Mouse (Mus musculus) granulocyte monocyte progenitor cell, adult 5-6 weeks (primary cell): Measurements from ENCODE around the gene Was. TPM values are rescaled to one million over a fixed set of nuclear protein-coding genes. Genes with fewer than 3 reads are reported as not detected.

ENCODE experiments used
- ATAC-seq: replicated peaks from 2 replicates; pipeline ENCODE4 v1.8.0; 2016; ENCODE audit warnings: mild to moderate bottlenecking, moderate TSS enrichment, inconsistent platforms; ENCODE audit not compliant: poor library complexity, severe bottlenecking
- total RNA-seq, 2 experiments: library from RNA; stranded (forward) in 1 of 2; stranded (reverse) in 1 of 2; fragments of 200-712, 200-1000 nt in 1 of 2; fragments of >200 nt in 1 of 2; fragmentation: Nextera tagmentation in 1 of 2; gene quantifications; 2 replicates each; pipeline ENCODE4 v1.2.3; 2014 to 2017

The Was gene
- 88.2 and 104 TPM in 2 replicates for total RNA-seq (2014; fragmentation: Nextera tagmentation)
- total RNA-seq (2017), result 82.0 and 114 TPM in 2 replicates

DNA sequence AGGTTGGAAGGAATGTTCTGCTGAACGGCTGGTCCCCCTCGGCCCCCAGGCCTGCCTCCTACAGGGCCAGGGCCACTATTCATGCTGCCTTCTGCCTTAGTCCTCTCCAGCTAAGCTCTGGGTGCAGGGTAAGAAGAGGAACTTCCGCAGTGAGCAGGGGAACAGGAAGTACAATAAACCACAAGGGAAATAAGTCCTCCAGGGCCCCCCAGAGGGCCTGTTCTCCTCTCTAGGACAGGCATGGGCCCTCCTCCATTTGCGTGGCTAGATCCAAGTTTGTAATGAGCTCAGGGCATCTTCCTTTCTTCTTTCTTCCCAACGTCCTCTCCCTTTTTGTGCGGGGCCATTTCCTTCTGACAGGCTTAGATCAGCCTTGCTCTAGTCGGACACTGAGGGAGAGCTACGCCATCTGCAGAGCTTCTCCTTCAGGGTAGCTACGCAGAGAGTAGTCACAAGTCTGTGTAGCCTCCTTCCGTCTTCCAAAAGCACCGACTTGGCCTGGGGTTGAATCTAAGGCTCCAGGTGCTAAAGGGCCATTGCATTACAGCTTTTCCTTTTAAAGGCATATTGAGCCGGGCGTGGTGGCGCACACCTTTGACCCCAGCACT lies at the start of gene Was:
Was (minus strand) TSS at position 153 of the 608 bp plus-strand sequence.
- peak; percentile 99 for ATAC-seq

DNA sequence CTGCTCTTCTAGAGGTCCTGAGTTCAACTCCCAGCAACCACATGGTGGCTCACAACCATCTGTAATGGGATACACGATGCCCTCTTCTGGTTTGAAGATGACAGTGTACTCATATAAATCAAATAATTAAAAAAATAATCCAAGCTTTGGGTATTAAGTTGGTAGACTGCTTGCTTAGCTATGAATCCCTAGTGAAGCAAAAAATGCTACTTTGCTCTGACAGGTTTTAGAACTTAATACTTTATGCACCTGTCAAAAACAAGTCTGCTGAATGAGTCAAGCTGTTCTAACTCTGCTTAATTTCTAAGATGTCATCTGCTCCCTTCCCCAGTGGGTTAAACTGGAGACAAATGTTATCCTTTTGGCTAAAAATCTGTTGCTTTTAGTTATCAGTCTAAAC lies 49.2 kb upstream of the Was start:
- ATAC-seq, result no peak

DNA sequence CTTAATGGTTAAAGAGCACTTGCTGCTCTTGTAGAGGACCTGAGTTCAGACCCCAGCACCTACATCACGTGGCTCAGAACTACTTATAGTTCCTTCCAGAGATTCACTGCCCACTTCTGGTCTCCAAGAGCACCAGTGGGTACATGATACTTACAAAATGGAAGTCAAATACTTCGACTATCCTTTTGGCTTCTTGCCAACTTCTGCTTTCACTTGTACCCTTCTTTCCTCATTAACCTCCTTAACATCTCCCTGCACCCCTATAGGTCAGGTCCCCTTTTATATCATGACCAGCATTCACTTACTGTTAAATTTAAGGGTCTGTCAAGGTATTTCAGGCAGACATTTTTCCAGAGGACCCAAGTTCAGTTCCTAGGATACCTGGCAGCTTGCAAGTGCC lies 45.6 kb upstream of the Was start:
- 0 out of 2 replicates have a peak, but pooled peaks have one; percentile 8 for ATAC-seq

- ATAC-seq, result peak; percentile 83
Measured at GRCm38 (mm10) chrX:8132017-8132976, 42.0 kb upstream of the Was start, which contains the start of gene Wdr13. TSS of gene Wdr13 (minus strand) at chrX:8132892.

DNA sequence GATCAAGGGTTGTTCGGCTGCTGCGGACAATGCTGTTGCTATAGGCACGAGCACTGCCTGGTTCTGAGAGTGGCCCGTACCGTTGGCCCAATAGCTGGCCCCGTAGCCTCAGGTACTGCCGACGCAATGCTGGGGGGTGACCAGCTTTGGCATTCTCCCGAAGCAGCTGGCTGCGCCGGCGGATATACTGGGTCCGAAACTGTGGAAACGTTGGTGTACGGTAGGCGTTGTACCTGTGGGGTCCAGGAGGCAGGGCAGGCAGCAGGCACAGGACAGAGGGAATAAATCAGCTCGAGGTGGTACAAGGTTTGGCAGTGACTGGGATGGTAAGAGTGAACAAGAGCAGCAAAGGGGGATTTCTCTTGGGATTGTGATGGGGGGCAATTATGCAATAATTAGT lies 41.1 kb upstream of the Was start:
- no peak for ATAC-seq

- peak; percentile 66 for ATAC-seq
Measured at GRCm38 (mm10) chrX:8125235-8125634, 34.9 kb upstream of the Was start.

GRCm38 (mm10) chrX:8123821-8124470 lies 33.6 kb upstream of the Was start:
- ATAC-seq, result no peak

DNA sequence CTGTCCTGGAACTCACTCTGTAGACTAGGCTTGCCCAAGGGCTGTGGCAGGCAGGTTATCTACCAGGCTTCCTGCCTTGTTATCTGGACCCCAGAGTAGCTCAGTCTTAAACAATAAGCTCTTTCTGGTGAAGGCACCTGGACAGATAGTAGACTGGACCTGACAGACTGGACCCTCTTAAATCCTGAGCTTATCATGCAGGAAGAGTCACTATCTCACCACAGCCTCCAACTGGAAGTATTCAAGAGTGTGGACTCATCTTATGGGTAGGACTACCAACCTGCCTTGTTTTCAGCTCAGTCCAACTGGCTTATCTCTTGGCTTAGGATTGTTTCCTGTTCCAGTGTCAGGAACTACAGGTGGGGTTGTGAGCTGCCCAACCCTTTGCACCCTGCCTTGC lies 27.0 kb upstream of the Was start:
- no peak for ATAC-seq

- ATAC-seq, result no peak; the same call in 1 of the 2 replicates
Measured at GRCm38 (mm10) chrX:8115275-8115674, 25.0 kb upstream of the Was start.

GRCm38 (mm10) chrX:8105019-8105418 lies 14.7 kb upstream of the Was start:
- ATAC-seq, result no peak

DNA sequence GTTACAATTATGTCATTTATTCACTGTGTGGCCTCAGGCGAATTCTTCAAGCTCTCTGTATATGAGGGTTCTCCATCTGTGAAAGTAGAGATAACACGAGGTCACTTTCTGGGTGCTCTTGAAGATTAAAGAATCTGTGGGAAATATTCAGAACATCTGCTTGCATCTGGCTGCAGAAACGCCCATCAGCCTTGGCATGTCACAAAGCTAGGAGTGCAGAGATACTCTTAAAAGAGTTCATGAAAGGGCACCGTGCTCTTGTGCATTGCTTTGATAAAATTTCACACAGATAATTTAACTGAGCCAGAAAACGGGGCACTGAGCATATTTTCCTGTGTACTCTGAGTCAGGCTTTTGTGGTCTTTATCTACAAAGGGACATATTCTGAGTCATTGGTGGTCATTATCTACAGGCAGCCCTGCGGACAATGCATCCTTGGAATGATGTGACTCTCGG lies 11.9 kb upstream of the Was start:
- ATAC-seq, result no peak

GRCm38 (mm10) chrX:8101017-8101416 lies 10.7 kb upstream of the Was start:
- no peak for ATAC-seq

DNA sequence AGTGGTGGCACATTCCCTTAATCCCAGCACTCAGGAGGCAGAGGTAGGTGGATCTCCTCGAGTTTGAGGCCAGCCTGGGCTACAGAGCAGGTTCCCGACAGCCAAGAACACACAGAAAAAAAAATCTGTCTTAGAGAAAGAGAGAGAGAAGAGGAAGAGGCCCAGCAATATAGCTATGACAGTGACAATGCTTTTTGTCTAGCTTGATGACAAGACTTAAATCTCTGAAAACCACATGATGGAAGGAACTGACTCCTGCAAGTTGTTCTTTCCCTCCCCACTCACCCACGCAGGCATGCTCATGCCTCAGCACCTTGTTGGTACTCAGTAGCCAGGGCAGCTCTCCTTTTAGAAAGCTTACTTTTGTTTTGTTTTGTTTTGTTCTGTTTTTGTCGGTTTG lies 9.1 kb upstream of the Was start:
- no peak for ATAC-seq

GRCm38 (mm10) chrX:8096787-8097242 lies 6.5 kb upstream of the Was start:
- peak; percentile 95 for ATAC-seq

GRCm38 (mm10) chrX:8096068-8096786 lies 5.9 kb upstream of the Was start:
- peak; percentile 94 for ATAC-seq

DNA sequence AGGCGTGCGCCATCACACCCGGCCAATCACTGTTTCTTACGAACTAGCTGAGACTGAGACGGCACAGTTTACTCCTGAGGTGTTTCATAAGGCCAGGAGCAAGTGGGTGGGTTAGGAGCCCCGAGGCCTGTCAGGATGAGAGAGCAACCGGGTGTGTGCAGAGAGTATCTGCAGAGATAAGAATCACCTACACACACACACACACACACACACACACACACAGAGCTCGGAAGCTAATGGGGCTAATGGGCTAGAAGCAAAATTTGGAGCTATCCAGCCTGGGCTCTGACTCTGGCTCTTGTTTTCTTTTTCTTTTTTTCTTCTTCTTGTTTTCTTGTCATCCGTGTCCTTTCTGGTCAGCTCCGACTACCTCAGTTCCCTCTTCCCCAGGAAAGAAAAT lies 5.2 kb upstream of the Was start:
- ATAC-seq, result no peak

DNA sequence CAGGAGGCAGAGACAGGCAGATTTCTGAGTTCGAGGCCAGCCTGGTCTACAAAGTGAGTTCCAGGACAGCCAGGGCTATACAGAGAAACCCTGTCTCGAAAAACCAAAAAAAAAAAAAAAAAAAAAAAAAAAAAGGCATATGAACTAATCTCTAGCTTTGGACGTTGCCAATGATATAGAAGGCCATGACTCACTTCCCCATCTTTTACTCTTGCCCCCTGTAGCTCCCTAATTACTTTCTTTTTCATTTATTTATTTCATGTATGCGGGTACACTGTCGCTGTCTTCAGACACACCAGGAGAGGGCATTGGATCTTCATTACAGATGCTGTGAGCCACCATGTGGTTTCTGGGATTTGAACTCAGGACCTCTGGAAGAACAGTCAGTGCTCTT lies 653 bp upstream of the Was start:
- ATAC-seq, result peak; percentile 64; the same call in 1 of the 2 replicates

- no peak; the same call in 1 of the 2 replicates for ATAC-seq
Measured at GRCm38 (mm10) chrX:8089746-8090145, 552 bp downstream of the Was start.

GRCm38 (mm10) chrX:8085611-8086010 lies 4.7 kb downstream of the Was start:
- no peak for ATAC-seq

DNA sequence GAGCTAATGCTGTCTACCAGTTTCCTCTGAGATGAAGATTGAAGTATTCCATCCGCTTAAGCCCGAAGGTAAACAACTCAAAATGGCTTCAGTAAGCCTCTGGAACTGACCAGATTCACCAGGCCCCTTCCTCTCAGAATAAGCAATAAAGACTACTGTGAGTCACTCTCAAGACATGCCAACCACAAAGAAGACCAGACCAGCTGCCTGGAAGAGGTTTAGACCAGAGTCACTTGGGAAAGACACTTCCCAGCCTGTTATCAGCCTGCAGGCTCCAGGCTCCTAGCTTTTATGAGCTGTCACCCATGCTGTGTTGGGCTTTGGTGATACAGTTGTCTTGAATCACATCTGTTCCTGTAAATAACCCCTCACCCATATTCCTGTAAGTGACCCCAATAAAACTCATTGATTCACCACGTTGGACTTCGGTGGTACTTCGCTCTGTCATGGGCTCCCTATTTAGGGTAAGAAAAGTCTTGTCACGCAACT lies 5.5 kb downstream of the Was start:
- no peak for ATAC-seq
